Mouse (Mus musculus): ENCODE data around the gene Vwa3a. TPM values are rescaled to one million over a fixed set of nuclear protein-coding genes. Genes with fewer than 3 reads are reported as not detected.

The Vwa3a gene
- polyA plus RNA-seq, 1 experiment from 2014 or later, result 0.20 TPM

- Histone ChIP-seq H3K4me3 (ENCODE audit: low read depth, low read length) (peak overlapping the region; percentile 76), H3K9ac (peak overlapping the region; percentile 85), H3K4me1 (ENCODE audit: insufficient read depth) (0 out of 2 replicates have a peak, but pooled peaks cover 3% of the 10 kb centered on the region), H3K9me3 (ENCODE audit: low read depth, low read length) (no peaks in the 10 kb centered on the region), H3K27ac (ENCODE audit: low read depth) (peak overlapping the region; percentile 97), H3K36me3 (ENCODE audit: insufficient read depth) (no peaks in the 10 kb centered on the region), H3K4me2 (peak overlapping the region; percentile 85), H3K27me3 (ENCODE audit: insufficient read depth, low read length) (no peaks in the 10 kb centered on the region)
- DNase-seq (peak; percentile 56), ATAC-seq (ENCODE audit: insufficient read depth) (peak; percentile 1; the same call in 1 of the 2 replicates)
- 5% methylated on average over 16 of the region's 16 CpGs for WGBS
- TF ChIP-seq CTCF (IDR thresholded peaks at IDR 0.05; ENCODE audit: low read depth), result no peak
Measured at GRCm38 (mm10) chr7:120843852-120844435, 104.8 kb downstream of the Vwa3a start.

GRCm38 (mm10) chr7:120844689-120845088, 105.6 kb downstream of the Vwa3a start:
- no peak for ATAC-seq (ENCODE audit: insufficient read depth)
- no peak for DNase-seq
- Histone ChIP-seq H3K36me3 (ENCODE audit: insufficient read depth) (no peaks in the 10 kb centered on the region), H3K27me3 (ENCODE audit: insufficient read depth, low read length) (no peaks in the 10 kb centered on the region), H3K4me2 (peak overlapping the region; percentile 85), H3K9ac (peak overlapping the region; percentile 85), H3K4me3 (ENCODE audit: low read depth, low read length) (peak overlapping the region; percentile 76), H3K9me3 (ENCODE audit: low read depth, low read length) (no peaks in the 10 kb centered on the region), H3K27ac (ENCODE audit: low read depth) (no peak overlapping the region), H3K4me1 (ENCODE audit: insufficient read depth) (0 out of 2 replicates have a peak, but pooled peaks cover 3% of the 10 kb centered on the region)
- TF ChIP-seq CTCF (IDR thresholded peaks at IDR 0.05; ENCODE audit: low read depth), result no peak
- 31% methylated on average over 9 of the region's 9 CpGs for WGBS

GRCm38 (mm10) chr7:120848831-120849512, 109.9 kb downstream of the Vwa3a start:
- ATAC-seq (ENCODE audit: insufficient read depth) (no peak), DNase-seq (no peak)
- Histone ChIP-seq H3K27me3 (ENCODE audit: insufficient read depth, low read length) (no peaks in the 10 kb centered on the region), H3K4me3 (ENCODE audit: low read depth, low read length) (no peak overlapping the region), H3K4me2 (no peak overlapping the region), H3K27ac (ENCODE audit: low read depth) (no peak overlapping the region), H3K9me3 (ENCODE audit: low read depth, low read length) (no peaks in the 10 kb centered on the region), H3K9ac (no peak overlapping the region), H3K4me1 (ENCODE audit: insufficient read depth) (0 out of 2 replicates have a peak, but pooled peaks cover 1% of the 10 kb centered on the region), H3K36me3 (ENCODE audit: insufficient read depth) (no peaks in the 10 kb centered on the region)
- 63% methylated on average over 3 of the region's 3 CpGs for WGBS
- no peak for TF ChIP-seq CTCF (IDR thresholded peaks at IDR 0.05; ENCODE audit: low read depth)

- H3K36me3 ChIP-seq (ENCODE audit: insufficient read depth), result 0 out of 2 replicates have a peak, but pooled peaks cover 2% of the 10 kb centered on the region
- H3K9ac ChIP-seq, result no peak overlapping the region
- no peaks in the 10 kb centered on the region for H3K27me3 ChIP-seq (ENCODE audit: insufficient read depth, low read length)
- no peak overlapping the region for H3K4me2 ChIP-seq
- H3K9me3 ChIP-seq (ENCODE audit: low read depth, low read length), result no peaks in the 10 kb centered on the region
- DNase-seq, result no peak
- H3K27ac ChIP-seq (ENCODE audit: low read depth), result no peak overlapping the region
- ATAC-seq (ENCODE audit: insufficient read depth), result no peak
- no peak for TF ChIP-seq CTCF (IDR thresholded peaks at IDR 0.05; ENCODE audit: low read depth)
- H3K4me3 ChIP-seq (ENCODE audit: low read depth, low read length), result no peak overlapping the region
- no peaks in the 10 kb centered on the region for H3K4me1 ChIP-seq (ENCODE audit: insufficient read depth)
- WGBS, result 90% methylated on average over 3 of the region's 3 CpGs
Measured at GRCm38 (mm10) chr7:120850165-120850564, 111.0 kb downstream of the Vwa3a start.

Other genes with a start within 250 kb of the Vwa3a start
- gene Uqcrc2, start 104.1 kb upstream of the Vwa3a start, polyA plus RNA-seq (2014; fragmentation: Nextera tagmentation; extraction: Ambion mirVana), result 195 and 197 TPM in 2 replicates
- 0.22 and 0.31 TPM in 2 replicates for gene Pdzd9, start 69.0 kb upstream of the Vwa3a start, polyA plus RNA-seq (2014; fragmentation: Nextera tagmentation; extraction: Ambion mirVana)
- 14.9 and 15.3 TPM in 2 replicates for gene Mosmo, start 61.7 kb upstream of the Vwa3a start, polyA plus RNA-seq (2014; fragmentation: Nextera tagmentation; extraction: Ambion mirVana)
- not detected in 2 replicates for gene Gm5737, start 73.0 kb downstream of the Vwa3a start, polyA plus RNA-seq (2014; fragmentation: Nextera tagmentation; extraction: Ambion mirVana)
- gene Eef2k, start 103.5 kb downstream of the Vwa3a start, polyA plus RNA-seq (2014; fragmentation: Nextera tagmentation; extraction: Ambion mirVana), result 11.2 and 13.0 TPM in 2 replicates
- gene Polr3e, start 178.4 kb downstream of the Vwa3a start, polyA plus RNA-seq (2014; fragmentation: Nextera tagmentation; extraction: Ambion mirVana), result 24.3 and 24.6 TPM in 2 replicates
- gene Cdr2, start 243.0 kb downstream of the Vwa3a start, polyA plus RNA-seq (2014; fragmentation: Nextera tagmentation; extraction: Ambion mirVana), result 13.4 and 13.5 TPM in 2 replicates
- 0.14 TPM in 1 of 2 replicates, not detected in the other for gene Mfsd13b, start 243.2 kb downstream of the Vwa3a start, polyA plus RNA-seq (2014; fragmentation: Nextera tagmentation; extraction: Ambion mirVana)

All from lung, embryonic 14.5 days (tissue).